Mouse (Mus musculus): ENCODE measurements around the gene Itga2.

GRCm38 (mm10) chr13:114854023-114854422 lies 77.9 kb downstream of the Itga2 start:
- no peak for TF ChIP-seq HCFC1 (IDR thresholded peaks at IDR 0.05; ENCODE audit: low read depth, low read length)
- TF ChIP-seq POLR2A (IDR thresholded peaks at IDR 0.05; ENCODE audit: low read depth, low read length) = no peak
- TF ChIP-seq USF2 (conservative IDR thresholded peaks at IDR 0.05; ENCODE audit: low read depth, low read length) = no peak
- TF ChIP-seq ZC3H11A (IDR thresholded peaks at IDR 0.05; ENCODE audit: low read depth, low read length) = no peak
- no peak for TF ChIP-seq CTCF (conservative IDR thresholded peaks at IDR 0.05 in 1 of 2, IDR thresholded peaks at IDR 0.05 in 1 of 2; ENCODE audit: low read depth in 2 of 2, low read length in 2 of 2)
